Mouse (Mus musculus) adrenal gland, adult (tissue): Measurements from ENCODE around the gene Gpa33.

Source experiments
- DNase-seq, 2 experiments: peaks; one replicate each; pipeline ENCODE4 v3.0.0; 2022 to 2023; ENCODE audit warnings: low spot score in 1 of 2; ENCODE audit not compliant: inconsistent age in 2 of 2

Gene Gpa33

DNA sequence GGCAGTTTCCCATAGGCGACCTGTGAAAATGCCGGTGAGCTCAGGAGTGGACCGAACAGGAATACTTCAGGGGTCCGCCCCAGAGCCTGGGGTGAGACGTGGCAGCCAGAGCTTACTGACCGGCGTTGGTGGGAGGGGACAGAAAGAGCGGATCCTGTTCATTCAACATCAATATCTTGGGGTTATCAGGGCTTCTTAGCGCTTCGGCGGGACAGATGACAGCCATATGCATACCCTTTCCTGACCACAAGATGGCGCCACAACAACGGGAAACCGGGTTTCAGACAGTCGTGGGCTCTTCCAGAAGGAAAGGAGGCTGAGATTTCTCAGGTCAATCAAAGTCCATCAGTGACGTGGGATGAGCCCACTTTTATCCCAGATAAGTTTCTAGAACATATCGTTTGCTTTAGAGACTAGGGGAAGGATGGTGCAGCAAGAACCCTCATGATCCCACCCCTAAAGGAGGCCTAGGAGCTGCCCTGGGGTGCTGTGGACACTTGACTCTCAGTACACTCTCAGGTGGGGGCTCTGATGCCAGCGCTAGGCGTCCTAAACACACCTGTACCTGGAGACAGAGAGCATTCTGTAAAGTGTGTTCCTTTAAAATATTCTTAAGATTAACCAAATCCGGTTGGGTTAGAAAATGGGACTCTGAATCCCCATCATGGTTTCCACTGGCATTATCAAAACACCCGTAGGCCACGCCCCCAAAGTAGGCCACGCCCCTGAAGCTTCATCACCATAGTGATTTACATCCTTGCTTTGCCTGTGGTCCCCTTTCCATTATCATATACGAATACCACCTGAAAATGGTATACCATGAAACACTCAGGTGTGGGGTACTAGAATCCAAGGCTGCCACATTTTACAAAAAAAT lies 30.8 kb downstream of the Gpa33 start:
- DNase-seq = peak; percentile 67 to 87

- DNase-seq = no peak
Observed at GRCm38 (mm10) chr1:166164580-166164979, 34.5 kb downstream of the Gpa33 start.

GRCm38 (mm10) chr1:166165159-166165558 lies 35.1 kb downstream of the Gpa33 start:
- no peak for DNase-seq

DNA sequence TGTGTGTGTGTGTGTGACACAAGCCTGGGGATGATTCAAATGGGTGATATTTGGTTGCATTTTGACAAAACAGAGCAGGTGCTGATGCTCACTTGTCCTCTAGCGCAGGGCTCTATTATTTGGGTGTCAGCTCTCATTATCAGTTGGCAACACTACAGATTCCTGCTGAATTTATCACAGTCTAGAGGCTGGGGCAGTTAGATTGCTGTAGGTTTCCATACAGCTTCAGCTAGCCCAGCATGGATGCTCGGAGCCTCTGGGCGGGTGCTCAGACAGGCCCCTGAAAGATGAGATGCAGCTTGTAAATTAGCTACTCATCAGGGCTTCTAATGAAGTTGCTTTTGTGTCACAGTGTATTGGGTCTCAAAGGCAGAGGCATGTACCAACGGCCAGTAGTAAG lies 37.4 kb downstream of the Gpa33 start:
- no peak for DNase-seq

- DNase-seq = no peak
Observed at GRCm38 (mm10) chr1:166168017-166168416, 38.0 kb downstream of the Gpa33 start.

DNA sequence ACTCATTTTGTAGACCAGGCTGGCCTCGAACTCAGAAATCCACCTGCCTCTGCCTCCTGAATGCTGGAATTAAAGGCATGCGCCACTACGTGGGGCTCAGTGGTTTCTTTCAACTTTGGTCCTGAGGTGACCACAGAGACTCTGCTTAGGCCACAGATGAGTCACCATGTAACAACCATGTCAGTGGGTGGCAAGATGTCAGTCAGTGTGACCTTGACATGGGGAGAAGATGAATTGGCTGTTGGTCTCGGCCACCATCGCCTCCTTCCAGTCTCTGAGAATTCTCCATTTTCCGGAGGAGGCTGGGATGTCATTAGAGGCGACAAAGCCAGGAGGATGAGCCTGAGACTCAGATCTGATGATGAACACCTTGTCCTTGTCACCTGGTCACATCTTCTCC lies 39.7 kb downstream of the Gpa33 start:
- peak; percentile 26 to 51 for DNase-seq

DNA sequence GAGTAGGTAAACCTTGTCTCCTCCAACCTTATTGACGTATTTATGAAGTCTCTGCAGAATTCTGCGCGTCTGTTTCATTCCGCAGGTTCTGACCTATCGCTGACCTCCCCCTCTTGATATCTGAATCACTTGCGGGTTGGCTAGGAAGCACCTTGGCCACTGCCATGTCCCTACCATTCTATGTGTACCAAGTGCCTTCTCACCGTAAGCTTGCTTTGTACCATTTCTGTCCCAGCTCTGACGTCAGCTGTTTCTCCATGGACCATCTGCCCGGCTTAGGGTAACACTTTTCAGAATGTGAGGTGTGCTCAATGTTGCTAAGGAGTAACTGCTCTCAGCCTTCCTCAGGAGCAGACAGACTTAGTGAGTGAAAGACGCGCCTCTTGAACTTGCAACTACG lies 40.8 kb downstream of the Gpa33 start:
- DNase-seq = no peak

GRCm38 (mm10) chr1:166172992-166173391 lies 43.0 kb downstream of the Gpa33 start:
- no peak for DNase-seq

DNA sequence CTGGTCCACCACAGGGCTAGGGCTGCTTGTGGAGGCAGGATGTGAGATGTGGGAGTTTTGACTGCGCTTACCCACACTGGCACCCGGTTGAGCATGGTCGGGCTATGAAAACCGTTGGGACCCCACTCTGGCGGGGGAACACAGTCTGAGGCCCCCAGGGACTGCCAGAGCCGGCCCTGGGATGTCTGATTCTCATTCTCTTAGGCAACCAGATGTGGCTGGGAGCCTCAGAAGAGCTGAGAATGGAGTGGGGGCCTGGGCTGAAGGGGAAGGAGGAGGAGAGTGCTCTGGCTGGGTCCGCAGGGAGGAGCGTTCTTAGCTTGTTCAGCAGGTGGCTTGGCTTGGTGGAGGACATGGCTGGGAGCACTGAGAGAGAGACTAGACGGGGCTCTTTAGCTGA lies 43.6 kb downstream of the Gpa33 start:
- DNase-seq = no peak

GRCm38 (mm10) chr1:166181510-166181909 lies 51.5 kb downstream of the Gpa33 start:
- no peak for DNase-seq

DNA sequence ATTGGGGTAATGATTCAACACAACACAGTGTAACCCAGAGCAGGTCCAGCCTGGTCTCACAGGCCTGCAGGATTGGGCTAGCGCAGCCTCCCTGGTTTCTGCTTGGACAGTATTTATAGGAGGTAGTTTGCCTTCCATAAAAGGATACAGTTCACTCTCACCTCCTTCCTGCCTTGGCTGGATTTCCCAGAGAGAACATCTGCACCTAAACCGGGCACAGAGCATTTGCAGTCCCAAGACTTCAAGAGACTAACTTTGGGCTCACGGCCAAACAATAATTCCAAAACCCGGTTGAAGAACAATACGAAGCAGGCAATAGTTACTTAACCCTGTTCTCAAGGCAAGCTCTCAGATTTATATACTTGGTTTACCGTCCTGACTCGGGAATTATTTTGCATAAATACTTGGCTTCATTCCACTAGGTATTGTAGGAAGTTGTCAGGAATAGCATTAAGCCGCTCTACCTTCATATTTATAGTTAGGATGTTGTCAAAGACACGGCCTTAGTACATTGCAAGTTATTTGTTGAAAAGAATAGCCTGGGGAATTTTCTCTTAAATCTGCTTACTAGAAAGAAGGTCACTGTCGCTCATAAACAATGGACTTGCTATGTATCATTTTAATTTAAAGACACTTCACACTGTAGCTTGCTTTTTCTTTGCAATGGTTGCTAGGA lies 53.1 kb downstream of the Gpa33 start:
- DNase-seq = no peak

DNA sequence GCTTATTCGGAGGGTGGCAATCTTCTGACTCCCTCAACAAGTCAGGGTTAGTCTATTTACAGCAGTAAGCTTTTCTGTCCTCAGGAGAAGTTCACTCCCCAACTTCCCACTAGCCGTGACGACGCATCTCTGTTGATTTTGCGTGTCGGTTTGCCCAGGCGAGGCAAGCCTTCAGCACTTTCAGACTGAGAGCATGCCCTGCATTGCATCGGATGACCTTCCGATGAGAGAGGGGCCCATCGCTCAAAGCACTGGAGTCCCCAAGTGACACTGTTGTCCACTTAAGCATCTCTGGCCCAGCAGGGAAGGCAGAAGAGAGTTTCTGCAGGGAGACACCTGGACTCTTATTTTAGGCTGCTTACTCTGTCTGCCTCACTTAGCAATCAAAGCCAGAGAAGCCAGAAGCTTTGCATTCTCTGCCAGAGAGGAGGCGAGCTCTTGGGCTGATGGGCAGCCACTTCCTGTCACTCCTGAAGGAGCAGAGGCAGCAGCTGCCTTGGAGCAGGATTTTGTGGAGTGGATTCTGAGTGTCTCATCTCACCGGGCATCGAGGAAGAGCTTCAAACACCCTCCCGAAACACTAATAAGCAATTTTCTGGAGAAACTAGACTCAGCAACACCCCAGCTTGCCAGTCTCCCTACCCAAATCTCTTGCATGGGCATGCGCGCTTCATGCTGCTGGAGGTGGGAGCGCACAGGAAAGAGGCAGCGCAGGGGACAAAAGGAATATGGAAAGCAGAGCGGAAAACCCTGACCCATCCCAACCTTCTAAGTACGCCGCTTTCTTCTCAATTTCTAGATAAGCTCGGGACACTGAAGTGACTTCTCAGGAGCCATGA lies 54.6 kb downstream of the Gpa33 start:
- DNase-seq = no peak

DNA sequence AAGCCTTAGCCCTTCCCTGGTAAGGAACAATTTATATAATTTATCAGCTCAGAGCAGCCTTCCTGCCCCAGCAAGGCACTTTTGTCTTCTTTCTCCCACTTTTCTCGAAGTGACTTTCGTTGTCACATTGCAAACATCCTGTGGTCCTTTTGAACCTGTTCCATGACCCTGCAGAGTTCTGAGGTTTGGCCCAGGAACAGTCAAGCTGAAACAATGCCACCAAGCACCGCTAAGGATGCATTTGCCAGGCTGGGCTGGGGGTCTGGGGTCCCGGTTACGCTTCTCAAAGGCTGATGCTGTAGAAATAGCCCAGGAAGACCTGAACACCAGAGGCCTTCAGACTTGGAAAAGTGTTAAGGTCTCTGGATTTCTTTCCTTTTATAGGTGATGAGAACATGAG lies 55.3 kb downstream of the Gpa33 start:
- DNase-seq = no peak

DNA sequence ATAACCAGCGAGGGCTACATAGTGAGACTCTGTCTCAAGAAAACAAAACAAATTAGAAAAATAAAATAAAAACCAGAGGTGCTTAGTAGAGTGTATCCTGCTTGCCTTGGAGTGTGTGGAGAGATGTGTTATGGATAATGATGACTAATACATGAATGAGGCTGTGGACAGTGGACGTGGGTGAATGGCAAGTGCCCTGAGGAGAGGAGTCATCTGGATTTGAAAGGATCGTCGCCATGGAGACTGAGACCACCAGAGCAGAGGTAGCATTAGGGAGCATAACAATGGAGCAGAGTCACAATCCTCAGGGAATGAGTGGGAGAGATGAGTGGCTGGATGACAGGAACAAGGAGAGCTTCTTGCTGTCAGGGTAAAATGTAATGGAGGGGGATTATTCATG lies 59.8 kb downstream of the Gpa33 start:
- no peak for DNase-seq

DNA sequence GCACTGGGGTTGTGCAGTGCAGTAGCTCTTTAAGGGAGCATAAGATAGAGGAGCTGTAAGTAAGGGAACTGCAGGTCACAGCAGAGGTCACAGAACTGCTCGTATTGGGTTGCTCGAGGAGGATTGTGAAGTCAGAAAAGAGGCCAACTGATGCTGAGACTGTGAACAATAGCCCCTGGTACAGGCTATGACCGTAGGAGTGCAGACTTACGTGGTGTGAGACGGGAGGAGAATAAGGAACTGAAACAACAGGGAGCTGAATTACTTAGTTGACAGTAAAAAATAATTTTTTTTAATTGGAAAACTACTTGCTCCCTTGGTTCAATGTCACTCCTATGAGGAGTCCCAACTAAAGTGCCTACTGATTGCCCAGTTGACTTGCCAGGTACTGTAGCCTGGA lies 74.1 kb downstream of the Gpa33 start:
- no peak for DNase-seq

DNA sequence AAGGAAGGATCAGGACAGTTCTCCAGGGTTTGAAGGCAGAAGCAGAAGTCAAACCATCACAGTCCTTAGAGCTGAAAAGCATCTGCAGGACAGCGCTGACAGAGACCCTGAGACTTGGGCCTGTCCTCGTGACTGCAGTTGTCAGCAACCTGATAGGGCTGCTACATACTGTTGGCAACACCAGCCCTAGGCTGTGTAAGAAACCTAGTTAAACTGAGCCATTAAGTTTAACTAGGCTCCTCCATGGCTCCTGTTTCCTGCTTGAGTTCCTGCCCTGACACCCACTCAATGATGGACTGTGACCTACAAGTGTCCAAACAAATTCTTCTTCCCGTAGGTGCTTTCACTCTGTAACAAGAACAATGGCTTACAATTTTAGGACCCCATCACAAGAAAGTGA lies 75.1 kb downstream of the Gpa33 start:
- no peak for DNase-seq

DNA sequence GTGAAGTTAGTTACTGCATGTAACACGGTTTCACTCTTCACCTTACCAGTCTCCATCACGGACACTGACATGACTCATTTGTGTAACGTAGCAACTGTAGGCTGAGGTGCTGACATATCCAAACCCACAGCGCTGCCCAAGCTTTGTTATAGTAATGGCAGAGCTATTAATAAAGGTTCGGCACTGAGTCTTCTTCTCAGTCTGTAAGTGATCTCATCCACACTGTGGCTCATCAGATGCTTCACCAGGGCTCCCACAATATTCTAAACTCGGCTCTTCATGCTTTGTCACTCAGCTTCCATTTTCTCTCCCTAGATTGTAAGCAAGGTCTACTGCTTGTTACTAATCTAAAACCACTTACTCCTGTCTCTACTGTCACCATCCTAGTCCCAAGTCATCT lies 79.3 kb downstream of the Gpa33 start:
- no peak for DNase-seq

DNA sequence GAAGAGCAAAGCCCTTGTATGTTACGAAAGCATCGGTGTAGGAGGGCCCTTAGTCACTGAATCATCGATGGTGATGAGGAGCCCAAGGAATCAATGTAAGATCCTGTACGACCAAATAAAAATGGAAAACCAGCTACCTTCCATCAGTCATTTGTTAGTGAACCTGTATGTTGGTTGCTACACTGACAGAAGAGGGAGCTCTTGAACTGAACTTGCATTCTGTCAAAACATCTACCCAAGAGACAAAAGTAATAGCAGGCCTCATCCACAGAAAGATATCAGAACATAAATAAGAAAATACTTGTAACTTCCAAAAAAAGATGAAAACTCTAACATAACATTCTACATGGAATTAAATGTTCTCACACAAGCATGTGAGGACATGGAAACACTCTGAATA lies 84.1 kb downstream of the Gpa33 start:
- peak in 1 of 2 experiments; percentile 40 for DNase-seq
